Mouse (Mus musculus) ES-Bruce4 (cell line): ENCODE results near the gene Adamts12. TPM values are rescaled to one million over a fixed set of nuclear protein-coding genes. Genes with fewer than 3 reads are reported as not detected.

Experiments used
- H3K27ac ChIP-seq: 2 replicates; pipeline ENCODE4 v1.5.1; 2012; ENCODE audit warnings: low read length, inconsistent platforms; ENCODE audit not compliant: insufficient read depth
- H3K27me3 ChIP-seq: 2 replicates; pipeline ENCODE4 v1.6.1; 2012; ENCODE audit warnings: mild to moderate bottlenecking, low read length, inconsistent platforms; ENCODE audit not compliant: control insufficient read depth, poor library complexity, insufficient read depth, severe bottlenecking
- H3K36me3 ChIP-seq: 2 replicates; pipeline ENCODE4 v1.6.1; 2012; ENCODE audit warnings: inconsistent platforms, mild to moderate bottlenecking, low read length, moderate library complexity; ENCODE audit not compliant: control insufficient read depth, poor library complexity, insufficient read depth, severe bottlenecking
- H3K4me1 ChIP-seq: one replicate; pipeline ENCODE4 v1.8.1; 2011; ENCODE audit warnings: low read length; ENCODE audit not compliant: control insufficient read depth, insufficient read depth
- H3K4me3 ChIP-seq: 2 replicates; pipeline ENCODE4 v1.5.1; 2011; ENCODE audit warnings: low read depth, mild to moderate bottlenecking, low read length
- H3K9ac ChIP-seq: 2 replicates; pipeline ENCODE4 v1.6.1; 2012; ENCODE audit warnings: low read depth, mild to moderate bottlenecking, inconsistent platforms; ENCODE audit not compliant: poor library complexity, severe bottlenecking
- H3K9me3 ChIP-seq: replicated peaks from 2 replicates; pipeline ENCODE4 v1.6.1; 2012; ENCODE audit warnings: mild to moderate bottlenecking, low read length, inconsistent platforms; ENCODE audit not compliant: control insufficient read depth, poor library complexity, insufficient read depth, severe bottlenecking
- CTCF ChIP-seq: IDR thresholded peaks from one replicate; pipeline ENCODE4 v1.8.1; 2011; ENCODE audit warnings: low read depth, low read length
- EP300 ChIP-seq: IDR thresholded peaks from 2 replicates; pipeline ENCODE4 v1.6.1; 2011; ENCODE audit warnings: low read depth, low read length; ENCODE audit not compliant: insufficient read depth
- POLR2A ChIP-seq: IDR thresholded peaks from one replicate; pipeline ENCODE4 v1.8.1; 2011; ENCODE audit warnings: low read length; ENCODE audit not compliant: insufficient read depth
- polyA plus RNA-seq: library from polyadenylated mRNA; stranded (reverse); fragments of >200 nt; gene quantifications from 2 replicates; pipeline ENCODE4 v1.2.4, GENCODE M21; 2011; ENCODE audit warnings: low read depth; ENCODE audit not compliant: missing spikeins, insufficient read depth, insufficient read length

The Adamts12 gene
- polyA plus RNA-seq, 1 experiment = 1.0 TPM

GRCm38 (mm10) chr15:11118371-11118770 lies 53.8 kb downstream of the Adamts12 start:
- no peaks in the 10 kb centered on the region for H3K36me3 ChIP-seq
- H3K27ac ChIP-seq = no peak overlapping the region
- no peak overlapping the region for H3K4me3 ChIP-seq
- no peaks in the 10 kb centered on the region; the same call in 1 of the 2 replicates for H3K27me3 ChIP-seq
- no peaks in the 10 kb centered on the region for H3K9me3 ChIP-seq
- H3K4me1 ChIP-seq = no peaks in the 10 kb centered on the region
- TF ChIP-seq POLR2A (no peak), CTCF (no peak), EP300 (no peak)
- H3K9ac ChIP-seq = no peak overlapping the region

DNA sequence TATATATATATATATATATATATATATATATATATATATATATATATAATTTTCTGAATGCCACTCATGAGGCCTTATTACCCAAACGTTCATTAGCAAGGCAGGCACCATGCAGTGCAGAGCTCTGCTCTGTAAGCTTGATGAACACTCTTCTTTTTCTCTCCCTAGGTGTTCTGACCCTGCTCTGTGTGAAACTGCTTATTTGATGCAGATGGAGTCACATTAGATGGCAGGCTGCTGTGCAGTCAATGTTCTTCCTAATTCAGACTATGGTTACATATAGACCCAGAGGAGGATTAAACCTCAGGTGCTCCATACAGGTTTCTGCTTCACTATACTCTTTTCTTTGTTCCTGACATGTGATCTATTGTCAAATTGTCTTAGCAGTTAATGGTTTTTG lies 57.1 kb downstream of the Adamts12 start:
- H3K36me3 ChIP-seq = no peaks in the 10 kb centered on the region
- no peaks in the 10 kb centered on the region for H3K9me3 ChIP-seq
- no peak for TF ChIP-seq CTCF
- no peak for TF ChIP-seq POLR2A
- TF ChIP-seq EP300 = no peak
- H3K4me1 ChIP-seq = no peaks in the 10 kb centered on the region
- H3K4me3 ChIP-seq = no peak overlapping the region
- H3K27me3 ChIP-seq = no peaks in the 10 kb centered on the region; the same call in 1 of the 2 replicates
- H3K27ac ChIP-seq = no peak overlapping the region
- no peak overlapping the region for H3K9ac ChIP-seq

DNA sequence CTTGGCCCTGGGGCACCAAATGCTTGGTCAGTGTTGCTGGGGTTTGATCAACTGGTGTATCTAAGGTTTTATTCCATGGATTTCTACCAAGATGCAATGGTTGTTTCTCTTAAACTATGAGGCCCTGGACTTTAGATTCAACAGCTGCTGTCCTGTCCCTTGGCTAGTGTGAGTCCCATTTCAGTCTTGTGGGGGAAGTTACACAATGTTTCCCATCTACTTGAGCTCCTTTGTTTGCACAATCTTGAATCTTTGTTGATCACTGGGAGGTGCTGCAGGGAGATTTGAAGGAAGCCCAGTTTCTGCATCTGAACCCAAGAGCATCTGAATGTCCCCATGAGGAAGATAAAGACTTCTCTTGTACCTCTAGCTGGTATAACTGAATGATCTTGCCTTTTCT lies 60.8 kb downstream of the Adamts12 start:
- Histone ChIP-seq H3K9ac (no peak overlapping the region), H3K9me3 (no peaks in the 10 kb centered on the region), H3K4me1 (no peaks in the 10 kb centered on the region), H3K27me3 (no peaks in the 10 kb centered on the region), H3K4me3 (no peak overlapping the region), H3K36me3 (no peaks in the 10 kb centered on the region), H3K27ac (no peak overlapping the region)
- TF ChIP-seq POLR2A = no peak
- TF ChIP-seq CTCF = no peak
- no peak for TF ChIP-seq EP300

GRCm38 (mm10) chr15:11128457-11128856 lies 63.9 kb downstream of the Adamts12 start:
- Histone ChIP-seq H3K9ac (no peak overlapping the region), H3K27ac (no peak overlapping the region), H3K36me3 (no peaks in the 10 kb centered on the region), H3K27me3 (no peaks in the 10 kb centered on the region), H3K4me1 (no peaks in the 10 kb centered on the region), H3K9me3 (no peaks in the 10 kb centered on the region), H3K4me3 (no peak overlapping the region)
- TF ChIP-seq POLR2A = no peak
- no peak for TF ChIP-seq CTCF
- no peak for TF ChIP-seq EP300

GRCm38 (mm10) chr15:11132586-11133558 lies 68.3 kb downstream of the Adamts12 start:
- Histone ChIP-seq H3K9ac (no peak overlapping the region), H3K4me3 (no peak overlapping the region), H3K4me1 (no peaks in the 10 kb centered on the region), H3K36me3 (no peaks in the 10 kb centered on the region), H3K9me3 (0 out of 2 replicates have a peak, but pooled peaks cover 2% of the 10 kb centered on the region), H3K27me3 (no peaks in the 10 kb centered on the region), H3K27ac (no peak overlapping the region)
- TF ChIP-seq CTCF (no peak), EP300 (no peak), POLR2A (no peak)

DNA sequence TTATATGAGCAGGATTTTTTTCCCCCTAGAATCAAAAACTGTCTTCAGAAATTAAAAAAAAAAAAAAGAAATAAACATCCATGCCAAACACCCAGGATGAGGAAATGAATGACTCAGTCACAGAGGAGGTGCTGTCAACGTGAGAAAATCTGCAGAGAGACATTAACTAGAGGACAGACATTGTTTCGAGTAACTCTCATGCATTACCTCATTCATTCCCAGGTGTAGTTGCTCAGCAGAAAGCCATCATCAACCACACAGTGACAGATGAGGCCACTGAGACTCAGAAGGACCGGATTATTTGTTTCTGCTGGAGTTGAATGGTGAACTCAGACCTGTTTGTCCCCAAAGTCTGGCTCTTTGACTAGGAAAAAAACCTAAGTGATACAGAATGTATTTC lies 81.0 kb downstream of the Adamts12 start:
- no peak overlapping the region for H3K9ac ChIP-seq
- H3K27me3 ChIP-seq = no peaks in the 10 kb centered on the region
- TF ChIP-seq POLR2A (no peak), EP300 (no peak)
- no peaks in the 10 kb centered on the region for H3K36me3 ChIP-seq
- H3K4me1 ChIP-seq = no peaks in the 10 kb centered on the region
- H3K4me3 ChIP-seq = no peak overlapping the region
- no peak overlapping the region for H3K27ac ChIP-seq
- H3K9me3 ChIP-seq = no peaks in the 10 kb centered on the region
